Mouse (Mus musculus): ENCODE results near the gene Klrg1. TPM values are rescaled to one million over a fixed set of nuclear protein-coding genes. Genes with fewer than 3 reads are reported as not detected.

Klrg1 gene
- polyA plus RNA-seq, 1 experiment from 2014 or later, result not detected

DNA sequence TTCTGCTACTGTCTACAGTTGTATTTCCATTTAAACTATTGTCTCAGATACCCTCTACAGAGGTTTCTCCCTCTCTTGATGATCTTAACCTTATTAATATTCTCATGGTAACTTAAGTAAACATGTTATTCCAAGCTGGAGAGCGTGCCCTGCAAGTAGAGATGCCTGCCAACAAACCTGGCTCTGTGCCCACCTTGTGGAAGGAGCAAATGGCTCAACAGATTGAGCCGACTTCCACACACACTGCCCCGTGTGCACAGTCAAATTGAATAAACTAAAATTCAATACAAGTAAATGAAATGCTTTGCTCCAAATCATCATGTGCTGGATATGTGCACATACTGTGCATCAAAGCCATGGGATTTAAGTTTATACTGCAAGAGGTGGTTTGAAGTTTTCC lies 14.1 kb downstream of the Klrg1 start:
- H3K9ac ChIP-seq (ENCODE audit: low read length), result no peak overlapping the region
- no peaks in the 10 kb centered on the region for H3K4me1 ChIP-seq (replicated peaks; ENCODE audit: control insufficient read depth, insufficient read depth, low read length)
- no peak overlapping the region for H3K27ac ChIP-seq (ENCODE audit: low read depth, low read length)
- ATAC-seq (replicated peaks; ENCODE audit: low FRiP score), result no peak
- no peak overlapping the region for H3K4me2 ChIP-seq (ENCODE audit: low read depth, low read length, severe bottlenecking)
- WGBS, result 80% methylated on average over 3 of the region's 3 CpGs
- no peaks in the 10 kb centered on the region for H3K27me3 ChIP-seq (ENCODE audit: control insufficient read depth, insufficient read depth, low read length)
- no peaks in the 10 kb centered on the region for H3K36me3 ChIP-seq (ENCODE audit: control insufficient read depth, insufficient read depth, low read length)
- no peak overlapping the region for H3K4me3 ChIP-seq (ENCODE audit: low read depth, low read length)
- H3K9me3 ChIP-seq (ENCODE audit: control insufficient read depth, low read length), result no peaks in the 10 kb centered on the region
- DNase-seq (ENCODE audit: low spot score), result no peak

DNA sequence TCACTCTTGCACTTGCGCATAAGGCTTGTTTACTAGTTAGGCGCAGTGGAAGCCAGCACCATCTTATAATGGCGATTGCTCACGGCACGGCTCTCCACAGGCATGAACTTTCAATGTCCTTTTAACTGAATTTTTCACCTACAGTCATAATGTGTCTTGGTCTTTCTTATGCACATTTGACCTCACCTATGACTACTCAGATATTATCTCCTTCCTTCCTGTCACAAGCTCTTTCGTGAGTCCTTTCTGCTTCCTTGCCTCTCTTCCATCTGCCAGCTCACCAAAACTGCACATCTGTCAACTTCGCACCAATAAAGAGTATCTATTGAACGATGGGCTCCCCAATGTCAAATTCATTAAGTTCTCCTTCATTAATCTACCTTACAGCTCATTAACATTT lies 20.1 kb downstream of the Klrg1 start:
- Histone ChIP-seq H3K9me3 (ENCODE audit: control insufficient read depth, low read length) (no peaks in the 10 kb centered on the region), H3K4me3 (ENCODE audit: low read depth, low read length) (no peak overlapping the region), H3K4me2 (ENCODE audit: low read depth, low read length, severe bottlenecking) (no peak overlapping the region), H3K9ac (ENCODE audit: low read length) (no peak overlapping the region), H3K27ac (ENCODE audit: low read depth, low read length) (no peak overlapping the region), H3K4me1 (replicated peaks; ENCODE audit: control insufficient read depth, insufficient read depth, low read length) (no peaks in the 10 kb centered on the region), H3K27me3 (ENCODE audit: control insufficient read depth, insufficient read depth, low read length) (no peaks in the 10 kb centered on the region), H3K36me3 (ENCODE audit: control insufficient read depth, insufficient read depth, low read length) (no peaks in the 10 kb centered on the region)
- DNase-seq (ENCODE audit: low spot score) (no peak), ATAC-seq (replicated peaks; ENCODE audit: low FRiP score) (no peak)
- WGBS, result 91% methylated on average over 8 of the region's 8 CpGs

DNA sequence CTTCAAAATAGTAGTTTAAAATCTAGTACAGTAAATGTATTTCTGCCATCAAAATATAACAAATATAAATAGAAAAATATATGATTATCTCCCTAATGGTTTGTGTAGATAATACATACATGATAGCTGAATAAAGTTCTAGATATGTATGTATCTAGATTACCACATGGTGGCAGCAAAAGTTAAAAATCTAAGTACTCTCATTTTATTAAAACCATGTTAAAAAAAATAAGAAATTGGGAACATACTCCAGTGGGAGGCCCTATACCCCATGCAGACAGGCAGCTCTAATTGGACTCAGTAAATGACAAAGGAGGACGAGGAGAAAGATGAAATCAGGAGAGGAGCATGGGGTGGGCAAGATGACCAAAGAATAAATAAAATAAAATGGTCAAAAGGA lies 30.5 kb downstream of the Klrg1 start:
- H3K27ac ChIP-seq (ENCODE audit: low read depth, low read length), result no peak overlapping the region
- H3K36me3 ChIP-seq (ENCODE audit: control insufficient read depth, insufficient read depth, low read length), result no peaks in the 10 kb centered on the region
- 50% methylated on average over 1 of the region's 1 CpGs for WGBS
- no peak for ATAC-seq (replicated peaks; ENCODE audit: low FRiP score)
- no peaks in the 10 kb centered on the region for H3K4me1 ChIP-seq (replicated peaks; ENCODE audit: control insufficient read depth, insufficient read depth, low read length)
- no peaks in the 10 kb centered on the region for H3K9me3 ChIP-seq (ENCODE audit: control insufficient read depth, low read length)
- no peak overlapping the region for H3K9ac ChIP-seq (ENCODE audit: low read length)
- no peak overlapping the region for H3K4me3 ChIP-seq (ENCODE audit: low read depth, low read length)
- no peak for DNase-seq (ENCODE audit: low spot score)
- H3K27me3 ChIP-seq (ENCODE audit: control insufficient read depth, insufficient read depth, low read length), result no peaks in the 10 kb centered on the region
- no peak overlapping the region for H3K4me2 ChIP-seq (ENCODE audit: low read depth, low read length, severe bottlenecking)

DNA sequence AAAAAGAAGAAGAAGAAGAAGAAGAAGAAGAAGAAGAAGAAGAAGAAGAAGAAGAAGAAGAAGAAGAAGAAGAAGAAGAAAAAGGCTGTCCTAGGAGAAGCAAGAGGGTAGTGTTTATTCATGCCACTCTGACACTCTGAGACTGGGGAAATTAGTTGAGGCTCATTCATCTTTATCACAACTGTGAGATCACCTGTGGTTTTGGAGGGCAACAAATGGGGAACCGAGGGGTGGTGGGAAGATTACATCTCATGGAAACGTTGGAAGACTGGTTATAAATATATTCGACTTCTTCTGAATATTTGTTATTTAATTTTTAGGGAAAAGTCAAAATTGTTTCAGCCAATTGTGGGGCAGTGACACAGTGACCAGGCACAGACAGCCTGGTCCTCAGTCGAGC lies 32.6 kb downstream of the Klrg1 start:
- Histone ChIP-seq H3K36me3 (ENCODE audit: control insufficient read depth, insufficient read depth, low read length) (no peaks in the 10 kb centered on the region), H3K27me3 (ENCODE audit: control insufficient read depth, insufficient read depth, low read length) (no peaks in the 10 kb centered on the region), H3K4me2 (ENCODE audit: low read depth, low read length, severe bottlenecking) (no peak overlapping the region), H3K4me1 (replicated peaks; ENCODE audit: control insufficient read depth, insufficient read depth, low read length) (no peaks in the 10 kb centered on the region), H3K4me3 (ENCODE audit: low read depth, low read length) (no peak overlapping the region), H3K27ac (ENCODE audit: low read depth, low read length) (no peak overlapping the region), H3K9me3 (ENCODE audit: control insufficient read depth, low read length) (no peaks in the 10 kb centered on the region), H3K9ac (ENCODE audit: low read length) (no peak overlapping the region)
- ATAC-seq (replicated peaks; ENCODE audit: low FRiP score) (no peak), DNase-seq (ENCODE audit: low spot score) (no peak)
- 79% methylated on average over 4 of the region's 4 CpGs for WGBS

Other genes starting within 250 kb of the Klrg1 start
- 76.9 and 77.1 TPM in 2 replicates for gene M6pr, start 25.8 kb upstream of the Klrg1 start, polyA plus RNA-seq (2014; fragmentation: Nextera tagmentation; extraction: Ambion mirVana)
- gene Phc1, start 57.7 kb upstream of the Klrg1 start, polyA plus RNA-seq (2014; fragmentation: Nextera tagmentation; extraction: Ambion mirVana), result 41.1 and 46.0 TPM in 2 replicates
- gene Rimklb, start 215.9 kb upstream of the Klrg1 start, polyA plus RNA-seq (2014; fragmentation: Nextera tagmentation; extraction: Ambion mirVana), result 62.9 and 64.9 TPM in 2 replicates
- 0.77 and 1.3 TPM in 2 replicates for gene Mfap5, start 223.0 kb upstream of the Klrg1 start, polyA plus RNA-seq (2014; fragmentation: Nextera tagmentation; extraction: Ambion mirVana)

Data from forebrain, embryonic 11.5 days (tissue).